32 mouse cellular contexts compared by ENCODE assay signal in genomic region chr4:65819835-65820234, GRCm38 (mm10).
DNase-seq lines count a peak whose midpoint lies in the region; ATAC-seq lines count a peak whose summit lies in the region.
"Had no signal": no experiment of that assay in that cellular context is flagged by ENCODE, and none has a peak within 500 bp of the region (broad histone marks: within the 10 kb centered on the region; RNA-seq: fewer than 3 reads in every experiment).

No protein-coding gene starts in this region.

- no peak overlapping the region for H3K27ac ChIP-seq in forebrain, embryonic 16.5 days (ENCODE audit: low read length)
- no peak overlapping the region for H3K27ac ChIP-seq in forebrain, embryonic 11.5 days (ENCODE audit: low read depth, low read length)
- H3K27ac ChIP-seq in midbrain, embryonic 11.5 days (ENCODE audit: low read depth, low read length) = no peak overlapping the region
- H3K27ac ChIP-seq in midbrain, embryonic 10.5 days (replicated peaks) = no peak overlapping the region
- H3K27ac ChIP-seq in midbrain, embryonic 13.5 days = 0 out of 2 replicates have a peak overlapping the region, but pooled peaks have one; percentile 12
- 0 out of 2 replicates have a peak overlapping the region, but pooled peaks have one; percentile 4 for H3K27ac ChIP-seq in midbrain, embryonic 16.5 days (ENCODE audit: low read length)
- H3K27ac ChIP-seq: embryonic facial prominence, embryonic 12.5 days; heart, embryonic 10.5 days; intestine, embryonic 15.5 days; kidney, postnatal 0 days; liver, embryonic 14.5 days; macrophage; neural tube, embryonic 12.5 days had no signal

- ATAC-seq in forebrain, embryonic 16.5 days = peak; percentile 58
- ATAC-seq in forebrain, embryonic 11.5 days (replicated peaks; ENCODE audit: low FRiP score) = no peak
- peak; percentile 24; the same call in 1 of the 2 replicates for ATAC-seq in midbrain, embryonic 11.5 days (ENCODE audit: low FRiP score)
- peak; percentile 63 for ATAC-seq in midbrain, embryonic 13.5 days
- no peak for ATAC-seq in midbrain, embryonic 16.5 days
- ATAC-seq: CD4-positive, CD25-positive, alpha-beta regulatory T cell, adult 4 months; hindbrain, embryonic 16.5 days; intestine, embryonic 15.5 days had no signal

- no peak overlapping the region for H3K4me2 ChIP-seq in forebrain, embryonic 16.5 days (ENCODE audit: low read length)
- no peak overlapping the region for H3K4me2 ChIP-seq in forebrain, embryonic 11.5 days (ENCODE audit: low read depth, low read length, severe bottlenecking)
- H3K4me2 ChIP-seq in midbrain, embryonic 11.5 days = no peak overlapping the region
- H3K4me2 ChIP-seq in midbrain, embryonic 13.5 days (replicated peaks) = no peak overlapping the region
- no peak overlapping the region for H3K4me2 ChIP-seq in midbrain, embryonic 16.5 days (ENCODE audit: low read length)
- H3K4me2 ChIP-seq: embryonic facial prominence, embryonic 12.5 days; heart, embryonic 15.5 days; intestine, embryonic 15.5 days; neural tube, embryonic 12.5 days had no signal

- DNase-seq in forebrain, embryonic 11.5 days (ENCODE audit: low spot score) = no peak
- peak; percentile 45 for DNase-seq in midbrain, embryonic 11.5 days (ENCODE audit: low spot score, missing footprints)
- no peak for DNase-seq in midbrain, embryonic 10.5 days (ENCODE audit: low spot score)
- no peak for DNase-seq in gastrocnemius, adult 8-10 months (ENCODE audit: low spot score in 2 of 2)
- DNase-seq: adrenal gland, postnatal 14 days; cerebellum, adult 11-12 months; cerebellum, adult 9-11 months; embryo, embryonic 11 days; gastrocnemius, postnatal 25 days; heart, adult 11 months; heart, postnatal 4 days; kidney, adult 8-10 months; layer of hippocampus, postnatal 36 days; liver; lung, adult 2 months; lung, postnatal 10 days; retina, postnatal 1 day; right cerebral cortex, postnatal 14 days; thymus, postnatal 4 days had no signal

- H3K4me3 ChIP-seq in forebrain, embryonic 16.5 days (replicated peaks; ENCODE audit: low read length) = no peak overlapping the region
- no peak overlapping the region for H3K4me3 ChIP-seq in forebrain, embryonic 11.5 days (ENCODE audit: low read depth, low read length)
- H3K4me3 ChIP-seq in midbrain, embryonic 11.5 days (ENCODE audit: low read depth, low read length) = no peak overlapping the region
- no peak overlapping the region for H3K4me3 ChIP-seq in midbrain, embryonic 10.5 days
- H3K4me3 ChIP-seq in midbrain, embryonic 13.5 days (replicated peaks) = no peak overlapping the region
- no peak overlapping the region for H3K4me3 ChIP-seq in midbrain, embryonic 16.5 days (ENCODE audit: low read depth, low read length)
- H3K4me3 ChIP-seq: embryonic facial prominence, embryonic 12.5 days; heart, embryonic 10.5 days; heart, embryonic 15.5 days; intestine, embryonic 15.5 days; neural tube, embryonic 12.5 days had no signal

- no peak overlapping the region for H3K9ac ChIP-seq in forebrain, embryonic 16.5 days (replicated peaks; ENCODE audit: low read depth, low read length)
- H3K9ac ChIP-seq in forebrain, embryonic 11.5 days (ENCODE audit: low read length) = no peak overlapping the region
- H3K9ac ChIP-seq in midbrain, embryonic 11.5 days (ENCODE audit: low read length) = no peak overlapping the region
- no peak overlapping the region for H3K9ac ChIP-seq in midbrain, embryonic 13.5 days (replicated peaks)
- no peak overlapping the region for H3K9ac ChIP-seq in midbrain, embryonic 16.5 days (ENCODE audit: low read depth, low read length)
- H3K9ac ChIP-seq: embryonic facial prominence, embryonic 12.5 days; heart, embryonic 15.5 days; intestine, embryonic 15.5 days; liver, embryonic 14.5 days; neural tube, embryonic 12.5 days had no signal

- 47% methylated on average over 3 of the region's 3 CpGs for WGBS in forebrain, embryonic 16.5 days
- WGBS in forebrain, embryonic 11.5 days = 66% methylated on average over 3 of the region's 3 CpGs
- WGBS in midbrain, embryonic 11.5 days = 73% methylated on average over 3 of the region's 3 CpGs
- 73% methylated on average over 3 of the region's 3 CpGs for WGBS in midbrain, embryonic 10.5 days
- 48% methylated on average over 3 of the region's 3 CpGs for WGBS in midbrain, embryonic 13.5 days
- 58% methylated on average over 3 of the region's 3 CpGs for WGBS in midbrain, embryonic 16.5 days

- no peaks in the 10 kb centered on the region for H3K9me3 ChIP-seq in forebrain, embryonic 16.5 days (ENCODE audit: control insufficient read depth, low read length)
- no peaks in the 10 kb centered on the region for H3K9me3 ChIP-seq in forebrain, embryonic 11.5 days (ENCODE audit: control insufficient read depth, low read length)
- no peaks in the 10 kb centered on the region for H3K9me3 ChIP-seq in midbrain, embryonic 11.5 days (ENCODE audit: control insufficient read depth, low read length)
- no peaks in the 10 kb centered on the region for H3K9me3 ChIP-seq in midbrain, embryonic 10.5 days (replicated peaks)
- no peaks in the 10 kb centered on the region for H3K9me3 ChIP-seq in midbrain, embryonic 13.5 days
- no peaks in the 10 kb centered on the region for H3K9me3 ChIP-seq in midbrain, embryonic 16.5 days (replicated peaks; ENCODE audit: control insufficient read depth, low read length, poor library complexity, severe bottlenecking)
- H3K9me3 ChIP-seq: embryonic facial prominence, embryonic 12.5 days; heart, embryonic 10.5 days; heart, embryonic 15.5 days; intestine, embryonic 15.5 days; neural tube, embryonic 12.5 days had no signal

- no peaks in the 10 kb centered on the region for H3K36me3 ChIP-seq in forebrain, embryonic 16.5 days (ENCODE audit: control insufficient read depth, insufficient read depth)
- H3K36me3 ChIP-seq in forebrain, embryonic 11.5 days (ENCODE audit: control insufficient read depth, insufficient read depth, low read length) = no peaks in the 10 kb centered on the region
- H3K36me3 ChIP-seq in midbrain, embryonic 11.5 days (ENCODE audit: control insufficient read depth, insufficient read depth, low read length) = no peaks in the 10 kb centered on the region
- H3K36me3 ChIP-seq in midbrain, embryonic 10.5 days = no peaks in the 10 kb centered on the region
- H3K36me3 ChIP-seq in midbrain, embryonic 13.5 days = no peaks in the 10 kb centered on the region
- no peaks in the 10 kb centered on the region for H3K36me3 ChIP-seq in midbrain, embryonic 16.5 days (ENCODE audit: control insufficient read depth, insufficient read depth, low read length)
- H3K36me3 ChIP-seq: embryonic facial prominence, embryonic 12.5 days; heart, embryonic 10.5 days; heart, embryonic 15.5 days; intestine, embryonic 15.5 days; neural tube, embryonic 12.5 days had no signal

- peaks cover 9% of the 10 kb centered on the region for H3K4me1 ChIP-seq in forebrain, embryonic 16.5 days (replicated peaks; ENCODE audit: control insufficient read depth, insufficient read depth, low read length)
- no peaks in the 10 kb centered on the region for H3K4me1 ChIP-seq in forebrain, embryonic 11.5 days (replicated peaks; ENCODE audit: control insufficient read depth, insufficient read depth, low read length)
- H3K4me1 ChIP-seq in midbrain, embryonic 11.5 days (ENCODE audit: control insufficient read depth, insufficient read depth, low read length) = no peaks in the 10 kb centered on the region
- H3K4me1 ChIP-seq in midbrain, embryonic 10.5 days = no peaks in the 10 kb centered on the region
- H3K4me1 ChIP-seq in midbrain, embryonic 13.5 days (replicated peaks) = peaks cover 12% of the 10 kb centered on the region
- peaks cover 2% of the 10 kb centered on the region for H3K4me1 ChIP-seq in midbrain, embryonic 16.5 days (ENCODE audit: control insufficient read depth, insufficient read depth, low read length)
- H3K4me1 ChIP-seq: embryonic facial prominence, embryonic 12.5 days; heart, embryonic 10.5 days; intestine, embryonic 15.5 days had no signal

- no peaks in the 10 kb centered on the region for H3K27me3 ChIP-seq in forebrain, embryonic 16.5 days (replicated peaks; ENCODE audit: control insufficient read depth, insufficient read depth, low read length)
- no peaks in the 10 kb centered on the region for H3K27me3 ChIP-seq in forebrain, embryonic 11.5 days (ENCODE audit: control insufficient read depth, insufficient read depth, low read length)
- no peaks in the 10 kb centered on the region for H3K27me3 ChIP-seq in midbrain, embryonic 11.5 days (ENCODE audit: control insufficient read depth, insufficient read depth, low read length)
- no peaks in the 10 kb centered on the region for H3K27me3 ChIP-seq in midbrain, embryonic 10.5 days (ENCODE audit: low read depth, poor library complexity, severe bottlenecking)
- no peaks in the 10 kb centered on the region for H3K27me3 ChIP-seq in midbrain, embryonic 13.5 days
- no peaks in the 10 kb centered on the region for H3K27me3 ChIP-seq in midbrain, embryonic 16.5 days (ENCODE audit: control insufficient read depth, insufficient read depth, low read depth, low read length)
- H3K27me3 ChIP-seq: embryonic facial prominence, embryonic 12.5 days; heart, embryonic 15.5 days; intestine, embryonic 15.5 days; neural tube, embryonic 12.5 days had no signal

Comparison
In these comparisons a context has a peak if more than half of its experiments do, and no peak if none do; other contexts are left out.
1. ATAC-seq: peak in forebrain, embryonic 16.5 days (single experiment), midbrain, embryonic 11.5 days (single experiment) and midbrain, embryonic 13.5 days (single experiment); none in forebrain, embryonic 11.5 days (single experiment) and midbrain, embryonic 16.5 days (single experiment).
2. H3K27ac ChIP-seq: peak in midbrain, embryonic 13.5 days (single experiment) and midbrain, embryonic 16.5 days (single experiment); none in forebrain, embryonic 16.5 days (single experiment), forebrain, embryonic 11.5 days (single experiment), midbrain, embryonic 11.5 days (single experiment) and midbrain, embryonic 10.5 days (single experiment).